Mouse (Mus musculus) cortical plate, adult 2 months (tissue): Measurements from ENCODE around the gene Mlxip.

Source experiments
- CTCF ChIP-seq: fragments of 200-500 bp; IDR thresholded peaks from 2 replicates; pipeline ENCODE4 v1.5.1; 2011; ENCODE audit warnings: mild to moderate bottlenecking, control low read depth, low read length; ENCODE audit not compliant: insufficient read depth; ENCODE audit errors: extremely low read depth
- POLR2A ChIP-seq: fragments of 200-500 bp; IDR thresholded peaks from 2 replicates; pipeline ENCODE4 v1.6.1; 2011; ENCODE audit warnings: mild to moderate bottlenecking, low read length, control low read depth; ENCODE audit not compliant: insufficient read depth; ENCODE audit errors: extremely low read depth

GRCm38 (mm10) chr5:123382686-123383085 lies 11.9 kb upstream of the Mlxip start:
- no peak for TF ChIP-seq CTCF
- no peak for TF ChIP-seq POLR2A
